Mouse (Mus musculus): ENCODE measurements around the gene Mex3b. TPM values are rescaled to one million over a fixed set of nuclear protein-coding genes. Genes with fewer than 3 reads are reported as not detected.

The Mex3b gene
- polyA plus RNA-seq, 1 experiment from 2014 or later: 6.5 TPM

DNA sequence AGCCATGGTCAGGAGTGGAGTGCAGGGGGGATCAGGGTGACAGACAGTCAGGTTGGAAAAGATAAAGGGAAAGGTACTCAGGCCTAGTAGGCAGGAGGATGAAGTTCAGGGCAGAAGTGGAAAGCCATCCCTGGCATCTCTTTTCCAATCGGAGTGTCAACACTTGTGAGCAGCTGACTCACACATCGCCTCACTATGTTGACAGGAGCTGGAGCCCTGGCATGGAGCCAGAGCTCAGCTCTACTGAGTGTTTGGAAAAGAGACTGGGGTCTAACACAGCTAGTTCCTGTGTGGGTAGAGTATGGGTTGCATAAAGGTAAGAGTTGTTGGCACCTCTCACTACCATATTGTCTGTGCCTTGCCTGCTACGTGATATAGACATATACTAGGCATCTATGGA is 38.4 kb downstream of the Mex3b start:
- Histone ChIP-seq H3K4me2 (replicated peaks; ENCODE audit: low read depth, low read length) (no peak overlapping the region), H3K9ac (replicated peaks; ENCODE audit: low read depth) (no peak overlapping the region), H3K27me3 (replicated peaks; ENCODE audit: insufficient read depth, low read length) (no peaks in the 10 kb centered on the region), H3K9me3 (ENCODE audit: low read length) (no peaks in the 10 kb centered on the region), H3K36me3 (ENCODE audit: insufficient read depth, low read length) (no peaks in the 10 kb centered on the region), H3K4me1 (ENCODE audit: insufficient read depth, low read depth, low read length) (no peaks in the 10 kb centered on the region), H3K27ac (ENCODE audit: low read length) (no peak overlapping the region), H3K4me3 (ENCODE audit: low read depth, low read length) (no peak overlapping the region)
- DNase-seq (ENCODE audit: low spot score) (peak; percentile 52), ATAC-seq (peak; percentile 56)
- no peak for TF ChIP-seq CTCF (IDR thresholded peaks at IDR 0.05)
- TF ChIP-seq EP300 (IDR thresholded peaks at IDR 0.05): no peak
- 34% methylated on average over 3 of the region's 3 CpGs for WGBS

- H3K4me2 ChIP-seq (replicated peaks; ENCODE audit: low read depth, low read length): no peak overlapping the region
- H3K4me3 ChIP-seq (ENCODE audit: low read depth, low read length): no peak overlapping the region
- H3K36me3 ChIP-seq (ENCODE audit: insufficient read depth, low read length): no peaks in the 10 kb centered on the region
- H3K27me3 ChIP-seq (replicated peaks; ENCODE audit: insufficient read depth, low read length): no peaks in the 10 kb centered on the region
- WGBS: 62% methylated on average over 1 of the region's 1 CpGs
- H3K4me1 ChIP-seq (ENCODE audit: insufficient read depth, low read depth, low read length): no peaks in the 10 kb centered on the region
- no peak for TF ChIP-seq CTCF (IDR thresholded peaks at IDR 0.05)
- TF ChIP-seq EP300 (IDR thresholded peaks at IDR 0.05): no peak
- H3K27ac ChIP-seq (ENCODE audit: low read length): no peak overlapping the region
- no peak overlapping the region for H3K9ac ChIP-seq (replicated peaks; ENCODE audit: low read depth)
- ATAC-seq (no peak), DNase-seq (ENCODE audit: low spot score) (no peak)
- no peaks in the 10 kb centered on the region for H3K9me3 ChIP-seq (ENCODE audit: low read length)
Measured at GRCm38 (mm10) chr7:82907081-82907480, 39.9 kb downstream of the Mex3b start.

DNA sequence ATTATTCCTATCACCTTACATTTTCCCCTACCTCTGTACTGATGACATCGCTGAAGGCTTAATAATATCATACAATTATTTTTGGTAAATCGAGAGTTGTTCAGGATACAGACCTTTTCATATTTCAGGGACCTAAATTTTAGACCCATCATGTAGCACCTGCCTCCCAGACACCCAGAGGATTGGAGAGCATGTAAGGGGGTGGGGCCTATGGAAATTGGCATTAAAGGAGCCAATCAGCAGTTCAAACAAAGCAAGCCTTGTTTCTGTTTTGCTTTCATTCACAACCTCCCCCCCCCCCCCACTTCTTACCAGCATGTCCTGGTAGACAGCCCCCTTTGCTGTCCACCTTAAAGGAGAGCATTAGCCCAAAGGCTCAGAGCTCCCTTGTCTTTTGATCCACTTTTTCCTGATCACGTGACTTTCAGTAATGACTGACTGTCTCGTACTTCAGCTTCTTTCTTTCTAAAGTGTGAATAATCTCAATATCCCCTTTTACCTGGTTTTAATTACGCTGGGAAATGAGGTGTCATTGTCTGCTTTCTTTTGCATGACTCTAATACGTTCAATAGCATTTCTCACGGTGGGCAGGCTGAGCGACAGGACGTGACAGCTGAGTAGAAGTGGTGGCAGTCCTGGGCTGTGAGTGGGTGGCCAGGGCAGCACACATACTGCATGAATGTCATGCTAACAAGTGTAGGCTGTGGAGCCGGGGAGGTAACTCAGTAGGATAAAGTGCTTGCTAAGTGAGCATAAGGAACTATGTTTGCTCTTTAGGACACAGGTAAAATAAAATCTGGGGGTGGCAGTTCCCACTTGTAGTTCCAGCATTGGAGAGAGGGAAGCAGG is 43.6 kb downstream of the Mex3b start:
- Histone ChIP-seq H3K27ac (ENCODE audit: low read length) (no peak overlapping the region), H3K4me1 (ENCODE audit: insufficient read depth, low read depth, low read length) (no peaks in the 10 kb centered on the region), H3K9me3 (ENCODE audit: low read length) (no peaks in the 10 kb centered on the region), H3K4me3 (ENCODE audit: low read depth, low read length) (no peak overlapping the region), H3K36me3 (ENCODE audit: insufficient read depth, low read length) (no peaks in the 10 kb centered on the region), H3K9ac (replicated peaks; ENCODE audit: low read depth) (no peak overlapping the region), H3K27me3 (replicated peaks; ENCODE audit: insufficient read depth, low read length) (no peaks in the 10 kb centered on the region), H3K4me2 (replicated peaks; ENCODE audit: low read depth, low read length) (no peak overlapping the region)
- WGBS: 58% methylated on average over 10 of the region's 10 CpGs
- DNase-seq (ENCODE audit: low spot score): no peak
- no peak for ATAC-seq
- TF ChIP-seq EP300 (IDR thresholded peaks at IDR 0.05) (no peak), CTCF (IDR thresholded peaks at IDR 0.05) (no peak)

DNA sequence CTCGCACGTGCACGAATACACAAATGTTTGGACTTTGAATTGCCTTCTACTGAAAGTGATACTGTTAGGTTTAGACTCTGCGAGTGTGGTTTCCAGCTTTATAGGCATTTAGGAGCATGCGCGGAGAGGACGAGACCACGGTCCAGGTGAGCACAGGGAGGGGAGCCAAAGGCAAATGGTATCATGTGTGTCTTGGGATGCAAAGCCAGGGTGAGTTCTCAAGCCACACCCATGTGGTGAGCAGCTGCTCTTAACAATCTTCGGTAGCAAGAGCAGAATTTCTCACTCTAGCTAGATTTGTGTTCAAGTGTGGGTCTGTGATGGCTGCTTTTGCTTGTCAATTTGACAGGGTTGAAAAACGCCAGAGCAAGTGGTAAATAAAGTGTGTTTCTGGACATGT is 44.4 kb downstream of the Mex3b start:
- DNase-seq (ENCODE audit: low spot score) (no peak), ATAC-seq (no peak)
- 82% methylated on average over 10 of the region's 10 CpGs for WGBS
- Histone ChIP-seq H3K4me3 (ENCODE audit: low read depth, low read length) (no peak overlapping the region), H3K9me3 (ENCODE audit: low read length) (no peaks in the 10 kb centered on the region), H3K27me3 (replicated peaks; ENCODE audit: insufficient read depth, low read length) (no peaks in the 10 kb centered on the region), H3K4me1 (ENCODE audit: insufficient read depth, low read depth, low read length) (no peaks in the 10 kb centered on the region), H3K9ac (replicated peaks; ENCODE audit: low read depth) (no peak overlapping the region), H3K36me3 (ENCODE audit: insufficient read depth, low read length) (no peaks in the 10 kb centered on the region), H3K27ac (ENCODE audit: low read length) (no peak overlapping the region), H3K4me2 (replicated peaks; ENCODE audit: low read depth, low read length) (no peak overlapping the region)
- TF ChIP-seq CTCF (IDR thresholded peaks at IDR 0.05) (no peak), EP300 (IDR thresholded peaks at IDR 0.05) (no peak)

DNA sequence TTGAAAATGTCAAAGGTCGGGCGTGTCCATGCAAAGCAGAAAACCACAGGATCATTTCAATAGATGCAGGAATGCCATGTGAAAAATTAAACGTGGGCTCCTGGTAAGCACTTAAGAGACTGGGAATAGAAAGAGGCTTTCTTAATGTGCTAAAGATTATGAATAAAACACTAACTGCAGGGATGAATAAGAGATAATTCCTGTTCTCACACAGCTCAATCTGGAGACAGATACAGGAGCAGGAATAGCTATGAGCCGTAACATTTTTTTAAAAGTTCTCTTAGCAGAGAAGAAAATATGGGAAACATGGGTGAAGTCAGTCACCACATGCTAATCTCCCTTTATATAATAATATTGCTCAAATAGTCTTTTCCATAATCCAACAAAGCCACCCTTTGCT is 47.2 kb downstream of the Mex3b start:
- no peak overlapping the region for H3K4me2 ChIP-seq (replicated peaks; ENCODE audit: low read depth, low read length)
- H3K9me3 ChIP-seq (ENCODE audit: low read length): no peaks in the 10 kb centered on the region
- no peak for TF ChIP-seq EP300 (IDR thresholded peaks at IDR 0.05)
- TF ChIP-seq CTCF (IDR thresholded peaks at IDR 0.05): no peak
- H3K9ac ChIP-seq (replicated peaks; ENCODE audit: low read depth): no peak overlapping the region
- DNase-seq (ENCODE audit: low spot score) (no peak), ATAC-seq (no peak)
- WGBS: 78% methylated on average over 4 of the region's 4 CpGs
- H3K4me3 ChIP-seq (ENCODE audit: low read depth, low read length): no peak overlapping the region
- H3K27ac ChIP-seq (ENCODE audit: low read length): no peak overlapping the region
- no peaks in the 10 kb centered on the region for H3K27me3 ChIP-seq (replicated peaks; ENCODE audit: insufficient read depth, low read length)
- no peaks in the 10 kb centered on the region for H3K36me3 ChIP-seq (ENCODE audit: insufficient read depth, low read length)
- no peaks in the 10 kb centered on the region for H3K4me1 ChIP-seq (ENCODE audit: insufficient read depth, low read depth, low read length)

Other genes starting within 250 kb of the Mex3b start
- gene Saxo2, start 218.8 kb upstream of the Mex3b start, polyA plus RNA-seq (2015; fragmentation: Nextera tagmentation; extraction: Ambion mirVana): 15.1 and 17.3 TPM in 2 replicates
- 13.9 and 14.3 TPM in 2 replicates for gene Efl1, start 218.7 kb upstream of the Mex3b start, polyA plus RNA-seq (2015; fragmentation: Nextera tagmentation; extraction: Ambion mirVana)